Mouse (Mus musculus): ENCODE measurements at regions not wholly inside any gene's neighbourhood (a gene's known extent, or its start where the extent isn't known, plus 50 kb on each side); places are given as distances from the start of the nearest gene placed in this dataset.

DNA sequence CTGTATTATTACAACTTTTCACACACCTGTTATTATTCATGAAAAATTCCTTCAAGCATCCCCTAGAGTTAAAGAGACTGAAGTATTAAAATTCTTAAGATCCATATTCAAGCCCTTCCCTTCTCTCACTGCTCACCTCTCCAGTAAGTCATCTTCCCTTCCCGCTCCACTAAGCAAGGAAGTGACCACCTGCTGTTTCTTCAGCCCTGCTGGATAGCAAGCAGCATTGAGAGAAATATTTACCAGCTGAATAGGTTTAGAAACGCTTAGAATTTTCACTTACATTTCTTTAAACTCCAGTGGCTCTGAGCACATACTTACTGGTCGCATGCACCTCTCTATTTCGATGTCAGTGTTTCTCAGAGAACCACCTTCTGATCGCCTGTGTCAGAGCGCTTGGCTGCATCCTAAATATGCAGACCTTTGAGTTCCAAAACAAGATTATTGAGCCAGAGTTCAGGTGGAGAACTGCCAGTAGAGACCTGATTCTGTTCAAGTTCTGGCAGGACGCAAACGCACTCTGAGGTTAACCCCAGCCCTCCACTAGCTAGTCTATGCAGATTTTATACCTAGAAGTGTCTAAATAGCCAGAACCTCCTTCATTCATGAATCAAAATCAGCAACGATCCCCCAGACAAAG is 314.9 kb downstream of the Mllt3 start:
- no peak overlapping the region for H3K27ac ChIP-seq (replicated peaks; ENCODE audit: low read depth, low read length)
- H3K4me3 ChIP-seq (ENCODE audit: low read depth, low read length): no peak overlapping the region
- DNase-seq (ENCODE audit: low spot score) (peak; percentile 19), ATAC-seq (ENCODE audit: low read depth) (no peak)
- H3K27me3 ChIP-seq (replicated peaks; ENCODE audit: control insufficient read depth, insufficient read depth, low read length): no peaks in the 10 kb centered on the region
- H3K36me3 ChIP-seq (ENCODE audit: control insufficient read depth, insufficient read depth, low read length): no peaks in the 10 kb centered on the region
- no peaks in the 10 kb centered on the region for H3K9me3 ChIP-seq (ENCODE audit: control insufficient read depth, low read length)
- H3K4me2 ChIP-seq (ENCODE audit: low read depth, low read length): no peak overlapping the region
- 0 out of 2 replicates have a peak, but pooled peaks cover 7% of the 10 kb centered on the region for H3K4me1 ChIP-seq (ENCODE audit: control insufficient read depth, insufficient read depth, low read length)
- 47% methylated on average over 9 of the region's 9 CpGs for whole genome bisulfite sequencing
- H3K9ac ChIP-seq (ENCODE audit: low read depth, low read length): no peak overlapping the region

DNA sequence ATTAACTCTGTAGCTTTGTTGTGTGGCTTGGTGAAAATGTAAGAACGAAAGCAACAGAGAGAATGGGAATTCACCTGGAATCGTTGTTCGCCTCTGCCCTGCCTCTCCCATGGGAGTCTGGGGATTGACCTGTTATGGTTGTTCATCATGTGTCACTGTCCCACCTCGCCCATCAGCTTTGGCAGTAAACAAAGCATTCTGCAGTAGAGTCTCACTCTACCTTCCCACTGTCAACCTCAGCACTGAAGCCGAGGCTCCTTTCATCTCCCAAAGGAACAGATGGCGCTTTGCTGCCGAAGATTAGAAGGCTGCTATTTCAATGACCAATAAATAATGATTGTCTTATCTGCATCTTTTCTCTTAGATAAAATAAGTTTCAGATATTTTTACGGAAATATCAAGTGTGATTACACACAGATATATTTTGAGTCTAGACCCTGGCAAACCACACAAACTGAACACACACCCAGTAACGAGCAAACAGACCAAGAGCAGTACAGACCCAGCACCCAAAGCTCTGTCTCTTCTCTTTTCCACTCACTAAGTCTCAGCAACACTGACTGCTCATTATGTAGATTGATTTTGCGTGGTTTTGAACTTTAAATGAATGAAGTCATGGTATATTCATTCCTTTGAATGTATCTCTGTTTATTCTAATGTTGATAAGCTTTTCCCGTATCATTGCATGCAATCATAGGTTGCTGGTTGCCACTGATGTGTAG is 317.8 kb downstream of the Mllt3 start:
- no peak overlapping the region for H3K4me3 ChIP-seq (ENCODE audit: low read depth, low read length)
- no peaks in the 10 kb centered on the region for H3K36me3 ChIP-seq (ENCODE audit: control insufficient read depth, insufficient read depth, low read length)
- no peaks in the 10 kb centered on the region for H3K27me3 ChIP-seq (replicated peaks; ENCODE audit: control insufficient read depth, insufficient read depth, low read length)
- 79% methylated on average over 11 of the region's 11 CpGs for WGBS
- DNase-seq (ENCODE audit: low spot score): no peak
- H3K9me3 ChIP-seq (ENCODE audit: control insufficient read depth, low read length): no peaks in the 10 kb centered on the region
- H3K9ac ChIP-seq (ENCODE audit: low read depth, low read length): no peak overlapping the region
- 0 out of 2 replicates have a peak, but pooled peaks cover 7% of the 10 kb centered on the region for H3K4me1 ChIP-seq (ENCODE audit: control insufficient read depth, insufficient read depth, low read length)
- H3K4me2 ChIP-seq (ENCODE audit: low read depth, low read length): no peak overlapping the region
- no peak overlapping the region for H3K27ac ChIP-seq (replicated peaks; ENCODE audit: low read depth, low read length)
- no peak for ATAC-seq (ENCODE audit: low read depth)

DNA sequence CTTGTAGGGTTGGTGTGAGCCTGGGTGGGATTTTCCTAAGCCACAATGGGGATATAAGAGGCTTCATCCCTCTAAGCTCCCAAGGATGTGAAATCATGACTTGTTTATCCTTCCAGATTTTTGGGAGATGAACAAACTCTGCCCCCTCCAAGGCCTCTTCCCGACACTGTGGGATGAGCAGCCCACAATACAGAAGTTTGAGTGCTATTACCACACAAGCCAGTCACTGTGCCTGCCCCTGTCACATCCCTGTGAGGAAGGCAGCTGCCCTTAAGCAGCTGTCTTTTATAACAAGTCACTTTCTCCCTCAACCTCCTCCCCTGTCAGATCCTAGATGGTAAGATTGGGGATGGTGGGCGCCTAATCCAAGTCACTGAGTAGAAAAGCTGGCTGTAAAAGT is 320.5 kb downstream of the Mllt3 start:
- Histone ChIP-seq H3K36me3 (ENCODE audit: control insufficient read depth, insufficient read depth, low read length) (no peaks in the 10 kb centered on the region), H3K9me3 (ENCODE audit: control insufficient read depth, low read length) (no peaks in the 10 kb centered on the region), H3K4me2 (ENCODE audit: low read depth, low read length) (no peak overlapping the region), H3K27ac (replicated peaks; ENCODE audit: low read depth, low read length) (no peak overlapping the region), H3K9ac (ENCODE audit: low read depth, low read length) (no peak overlapping the region), H3K4me1 (ENCODE audit: control insufficient read depth, insufficient read depth, low read length) (no peaks in the 10 kb centered on the region), H3K4me3 (ENCODE audit: low read depth, low read length) (no peak overlapping the region), H3K27me3 (replicated peaks; ENCODE audit: control insufficient read depth, insufficient read depth, low read length) (no peaks in the 10 kb centered on the region)
- ATAC-seq (ENCODE audit: low read depth) (0 out of 2 replicates have a peak, but pooled peaks have one; percentile 22), DNase-seq (ENCODE audit: low spot score) (peak; percentile 32)
- WGBS: 69% methylated on average over 2 of the region's 2 CpGs

DNA sequence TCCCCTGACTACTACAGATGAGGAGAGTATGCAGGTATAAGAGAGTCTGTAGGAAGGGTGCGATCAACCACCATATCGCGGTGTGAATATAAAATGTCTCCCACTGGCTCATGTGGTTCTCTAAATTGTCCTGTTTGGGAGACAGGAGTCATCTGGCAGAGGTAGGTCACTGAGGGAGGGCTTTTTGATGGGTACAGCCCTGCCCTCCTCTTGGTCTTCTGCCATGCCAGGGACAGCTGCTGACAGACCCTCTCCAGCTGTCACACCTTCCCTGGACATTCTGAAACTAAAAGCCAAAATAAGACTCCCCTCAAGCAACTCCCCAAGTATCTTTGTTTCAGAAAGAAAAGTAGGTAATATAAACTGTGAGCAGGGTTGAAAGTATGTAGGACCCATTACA is 320.9 kb downstream of the Mllt3 start:
- Histone ChIP-seq H3K9ac (ENCODE audit: low read depth, low read length) (no peak overlapping the region), H3K36me3 (ENCODE audit: control insufficient read depth, insufficient read depth, low read length) (no peaks in the 10 kb centered on the region), H3K4me1 (ENCODE audit: control insufficient read depth, insufficient read depth, low read length) (no peaks in the 10 kb centered on the region), H3K9me3 (ENCODE audit: control insufficient read depth, low read length) (no peaks in the 10 kb centered on the region), H3K27ac (replicated peaks; ENCODE audit: low read depth, low read length) (no peak overlapping the region), H3K4me3 (ENCODE audit: low read depth, low read length) (no peak overlapping the region), H3K4me2 (ENCODE audit: low read depth, low read length) (no peak overlapping the region), H3K27me3 (replicated peaks; ENCODE audit: control insufficient read depth, insufficient read depth, low read length) (no peaks in the 10 kb centered on the region)
- DNase-seq (ENCODE audit: low spot score) (no peak), ATAC-seq (ENCODE audit: low read depth) (no peak)
- 97% methylated on average over 3 of the region's 3 CpGs for WGBS

DNA sequence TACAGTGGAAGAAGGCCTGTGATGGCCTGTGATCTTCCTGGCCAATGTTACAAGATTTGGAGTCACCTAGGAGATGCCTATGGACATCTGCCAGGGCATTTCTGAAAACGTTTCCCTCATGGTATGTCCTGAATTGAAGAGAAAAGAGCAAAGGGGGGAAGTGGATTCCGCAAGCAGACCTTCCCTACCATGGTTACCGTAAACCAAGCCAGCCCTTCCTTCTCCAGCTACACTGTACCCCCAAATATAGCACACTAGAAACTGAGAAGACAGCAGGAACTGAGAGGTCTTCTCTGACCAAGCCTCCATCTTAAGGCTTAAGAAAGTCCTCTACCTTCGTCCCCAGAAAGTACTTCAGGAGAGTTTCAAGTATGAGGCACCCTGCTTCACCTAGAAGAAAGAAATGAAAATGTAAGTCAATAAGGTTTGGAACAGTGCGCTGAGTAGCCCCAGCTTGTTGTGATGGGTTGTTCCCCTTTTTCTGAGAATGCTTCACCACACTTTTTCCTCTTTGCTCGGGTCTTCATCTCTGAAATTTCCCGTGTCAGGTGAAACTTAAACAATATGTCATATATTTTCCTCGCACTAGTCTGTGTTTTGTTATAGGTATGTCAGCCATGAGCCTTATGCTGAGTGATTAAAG is 321.9 kb downstream of the Mllt3 start:
- Histone ChIP-seq H3K36me3 (ENCODE audit: control insufficient read depth, insufficient read depth, low read length) (no peaks in the 10 kb centered on the region), H3K27me3 (replicated peaks; ENCODE audit: control insufficient read depth, insufficient read depth, low read length) (no peaks in the 10 kb centered on the region), H3K4me2 (ENCODE audit: low read depth, low read length) (no peak overlapping the region), H3K9me3 (ENCODE audit: control insufficient read depth, low read length) (no peaks in the 10 kb centered on the region), H3K27ac (replicated peaks; ENCODE audit: low read depth, low read length) (no peak overlapping the region), H3K4me1 (ENCODE audit: control insufficient read depth, insufficient read depth, low read length) (no peaks in the 10 kb centered on the region), H3K4me3 (ENCODE audit: low read depth, low read length) (no peak overlapping the region), H3K9ac (ENCODE audit: low read depth, low read length) (no peak overlapping the region)
- ATAC-seq (ENCODE audit: low read depth) (no peak), DNase-seq (ENCODE audit: low spot score) (no peak)
- 90% methylated on average over 8 of the region's 8 CpGs for WGBS

DNA sequence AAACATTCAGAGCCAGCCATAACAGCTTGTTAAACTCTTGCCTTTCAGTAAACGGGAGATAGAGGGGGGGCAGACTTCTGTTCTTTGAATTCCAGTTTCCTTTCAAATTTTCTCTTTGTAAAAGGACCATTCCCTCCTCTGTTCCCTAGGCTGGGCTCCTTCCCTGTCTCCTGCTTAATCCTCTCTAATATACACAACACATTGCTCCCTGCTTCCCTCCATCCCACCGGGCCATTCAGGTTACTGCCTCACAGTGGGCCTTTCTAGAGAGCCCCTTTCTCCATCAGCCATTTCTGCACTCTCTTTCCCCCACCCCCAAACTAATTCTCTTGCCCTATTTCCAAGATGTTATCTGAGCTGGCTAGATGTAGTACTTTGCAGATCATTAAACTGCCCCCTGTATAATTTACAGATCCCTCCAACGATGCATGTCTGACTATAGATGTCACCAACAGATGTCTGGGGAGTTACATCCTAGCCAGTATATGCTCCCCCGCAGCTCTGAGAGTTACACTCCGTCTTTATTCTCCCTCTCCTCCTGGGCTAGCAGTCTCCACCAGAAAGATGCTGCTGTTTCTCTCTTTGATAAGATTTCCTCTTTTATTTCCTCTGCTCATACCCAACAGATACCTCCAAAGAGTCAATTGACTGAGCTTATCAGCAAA is 324.1 kb downstream of the Mllt3 start:
- H3K4me2 ChIP-seq (ENCODE audit: low read depth, low read length): no peak overlapping the region
- no peaks in the 10 kb centered on the region for H3K36me3 ChIP-seq (ENCODE audit: control insufficient read depth, insufficient read depth, low read length)
- H3K9me3 ChIP-seq (ENCODE audit: control insufficient read depth, low read length): no peaks in the 10 kb centered on the region; the same call in 1 of the 2 replicates
- H3K4me3 ChIP-seq (ENCODE audit: low read depth, low read length): no peak overlapping the region
- no peaks in the 10 kb centered on the region for H3K27me3 ChIP-seq (replicated peaks; ENCODE audit: control insufficient read depth, insufficient read depth, low read length)
- DNase-seq (ENCODE audit: low spot score) (no peak), ATAC-seq (ENCODE audit: low read depth) (no peak)
- WGBS: 12% methylated on average over 5 of the region's 5 CpGs
- no peak overlapping the region for H3K27ac ChIP-seq (replicated peaks; ENCODE audit: low read depth, low read length)
- no peaks in the 10 kb centered on the region for H3K4me1 ChIP-seq (ENCODE audit: control insufficient read depth, insufficient read depth, low read length)
- H3K9ac ChIP-seq (ENCODE audit: low read depth, low read length): no peak overlapping the region

DNA sequence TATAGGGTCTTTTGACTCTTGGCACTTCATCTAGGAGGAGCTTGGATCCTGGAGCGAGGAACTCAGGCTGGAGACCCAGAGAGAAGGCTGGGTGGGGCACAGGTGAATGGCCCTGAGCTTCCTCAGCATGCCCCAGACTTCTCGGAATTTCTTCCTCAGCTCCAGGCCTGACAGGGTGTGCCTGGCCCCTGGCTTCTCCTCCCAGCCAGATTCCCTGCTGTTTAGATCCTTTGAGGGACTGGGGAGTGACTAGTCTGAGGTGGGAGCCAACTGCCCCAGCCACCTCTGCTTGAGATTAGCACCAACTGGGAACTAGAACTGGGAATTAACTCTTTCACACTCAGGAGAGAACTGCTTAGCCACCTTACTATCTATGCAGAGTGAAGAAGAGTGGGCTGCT is 325.8 kb downstream of the Mllt3 start:
- Histone ChIP-seq H3K4me1 (ENCODE audit: control insufficient read depth, insufficient read depth, low read length) (no peaks in the 10 kb centered on the region), H3K36me3 (ENCODE audit: control insufficient read depth, insufficient read depth, low read length) (no peaks in the 10 kb centered on the region), H3K27ac (replicated peaks; ENCODE audit: low read depth, low read length) (no peak overlapping the region), H3K4me3 (ENCODE audit: low read depth, low read length) (no peak overlapping the region), H3K27me3 (replicated peaks; ENCODE audit: control insufficient read depth, insufficient read depth, low read length) (no peaks in the 10 kb centered on the region), H3K9ac (ENCODE audit: low read depth, low read length) (no peak overlapping the region), H3K9me3 (ENCODE audit: control insufficient read depth, low read length) (no peaks in the 10 kb centered on the region; the same call in 1 of the 2 replicates), H3K4me2 (ENCODE audit: low read depth, low read length) (no peak overlapping the region)
- ATAC-seq (ENCODE audit: low read depth) (no peak), DNase-seq (ENCODE audit: low spot score) (no peak)
- 64% methylated on average over 2 of the region's 2 CpGs for WGBS

DNA sequence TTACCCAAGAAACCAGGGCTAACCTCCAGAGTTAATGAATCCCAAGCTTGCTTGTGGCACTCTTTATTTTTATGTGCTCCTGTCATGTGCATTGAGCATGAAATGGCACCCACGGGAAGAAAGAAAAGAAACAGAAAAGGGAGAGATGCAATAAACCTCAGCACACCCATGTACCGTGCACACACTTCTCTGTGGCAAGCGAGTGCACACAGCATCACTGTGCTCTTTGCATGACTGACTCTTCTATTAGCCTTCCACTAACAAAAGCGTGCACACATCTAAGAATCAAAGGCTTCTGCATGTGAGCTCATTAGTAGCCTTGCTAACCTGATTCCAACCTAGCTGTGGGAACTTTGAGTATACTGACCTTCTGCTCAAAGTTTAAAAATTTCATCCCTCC is 330.3 kb downstream of the Mllt3 start:
- ATAC-seq (ENCODE audit: low read depth) (no peak), DNase-seq (ENCODE audit: low spot score) (no peak)
- Histone ChIP-seq H3K9ac (ENCODE audit: low read depth, low read length) (no peak overlapping the region), H3K36me3 (ENCODE audit: control insufficient read depth, insufficient read depth, low read length) (no peaks in the 10 kb centered on the region), H3K4me1 (ENCODE audit: control insufficient read depth, insufficient read depth, low read length) (peaks cover 9% of the 10 kb centered on the region; the same call in 1 of the 2 replicates), H3K27ac (replicated peaks; ENCODE audit: low read depth, low read length) (no peak overlapping the region), H3K9me3 (ENCODE audit: control insufficient read depth, low read length) (no peaks in the 10 kb centered on the region; the same call in 1 of the 2 replicates), H3K4me2 (ENCODE audit: low read depth, low read length) (no peak overlapping the region), H3K4me3 (ENCODE audit: low read depth, low read length) (no peak overlapping the region), H3K27me3 (replicated peaks; ENCODE audit: control insufficient read depth, insufficient read depth, low read length) (0 out of 2 replicates have a peak, but pooled peaks cover 3% of the 10 kb centered on the region)
- 79% methylated on average over 4 of the region's 4 CpGs for WGBS
